Mouse (Mus musculus): ENCODE measurements at regions not wholly inside any gene's neighbourhood (a gene's known extent, or its start where the extent isn't known, plus 50 kb on each side); places are given as distances from the start of the nearest gene placed in this dataset. TPM values are rescaled to one million over a fixed set of nuclear protein-coding genes. Genes with fewer than 3 reads are reported as not detected.

Small RNAs in the stretch of these regions (microRNA-seq; reads per million reads assigned to microRNA genes)
- gene Gm26190, result not detected

Data from forebrain, embryonic 14.5 days (tissue).